Mouse (Mus musculus) left cerebral cortex, postnatal 14 days (tissue): ENCODE results near the gene Calu. TPM values are rescaled to one million over a fixed set of nuclear protein-coding genes. Genes with fewer than 3 reads are reported as not detected.
A peak's percentile ranks its signal among the peaks of the same experiment; 100 is the strongest.
"Not testable (repeated sequence)": the region's sequence is repeated elsewhere in the genome, so short reads cannot be mapped to it uniquely, and the experiment has no call there.

ENCODE experiments used
- DNase-seq, 2 experiments: peaks; one replicate each; pipeline ENCODE4 v3.0.0; 2021 to 2022; ENCODE audit warnings: low spot score in 2 of 2, mixed read lengths in 1 of 2
- intact Hi-C: fragments of 180-260 bp; cut with DNase I; formaldehyde crosslinking; loops from one replicate; pipeline ENCODE4 v1.15.1; 2025
- total RNA-seq, 2 experiments: library from RNA; stranded (reverse); gene quantifications; 2 replicates each; pipeline ENCODE4 v1.2.3; 2021

Gene Calu
- total RNA-seq, 2 experiments from 2014 or later: 88.7 to 89.1 TPM

DNA sequence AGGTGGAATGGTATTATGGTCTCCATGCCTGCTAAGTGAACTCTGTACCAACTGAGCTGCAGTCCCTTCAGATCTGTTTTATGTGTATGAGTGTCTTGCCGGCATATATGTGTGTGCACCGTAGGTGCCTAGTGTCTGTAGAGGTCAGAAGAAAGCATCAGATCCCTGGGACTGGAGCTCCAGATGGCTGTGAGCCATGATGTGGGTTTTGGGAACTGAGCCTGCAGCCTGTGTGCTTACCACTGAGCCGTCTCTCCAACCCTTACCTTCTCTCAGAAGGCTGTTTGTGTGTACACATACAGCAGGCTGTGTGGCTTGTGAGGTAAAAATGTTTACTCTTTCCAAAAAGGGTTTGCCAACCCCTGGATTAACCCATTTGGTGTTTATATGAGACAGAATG is 11.5 kb downstream of the Calu start:
- intact Hi-C loops: no loop called here
- no peak for DNase-seq

DNA sequence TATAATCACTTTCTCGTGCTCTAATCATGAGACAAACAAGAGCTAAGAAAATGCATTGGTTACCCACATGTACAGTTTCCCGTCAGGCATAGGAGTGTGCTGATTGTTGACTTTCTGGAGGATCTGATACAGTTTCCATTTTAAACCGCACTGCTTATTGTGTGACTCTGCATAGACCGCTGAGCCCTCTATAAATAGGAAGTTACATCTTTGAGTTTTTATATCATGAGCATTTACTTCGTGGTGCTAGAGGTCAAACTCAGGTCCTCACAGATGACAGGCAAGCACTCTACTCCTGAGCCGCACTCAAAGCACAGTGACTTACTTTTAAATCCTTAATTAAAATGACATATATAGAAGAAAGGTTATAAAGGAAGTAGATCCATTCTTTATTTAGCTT is 12.3 kb downstream of the Calu start:
- DNase-seq: no peak
- intact Hi-C loops: no loop called here

DNA sequence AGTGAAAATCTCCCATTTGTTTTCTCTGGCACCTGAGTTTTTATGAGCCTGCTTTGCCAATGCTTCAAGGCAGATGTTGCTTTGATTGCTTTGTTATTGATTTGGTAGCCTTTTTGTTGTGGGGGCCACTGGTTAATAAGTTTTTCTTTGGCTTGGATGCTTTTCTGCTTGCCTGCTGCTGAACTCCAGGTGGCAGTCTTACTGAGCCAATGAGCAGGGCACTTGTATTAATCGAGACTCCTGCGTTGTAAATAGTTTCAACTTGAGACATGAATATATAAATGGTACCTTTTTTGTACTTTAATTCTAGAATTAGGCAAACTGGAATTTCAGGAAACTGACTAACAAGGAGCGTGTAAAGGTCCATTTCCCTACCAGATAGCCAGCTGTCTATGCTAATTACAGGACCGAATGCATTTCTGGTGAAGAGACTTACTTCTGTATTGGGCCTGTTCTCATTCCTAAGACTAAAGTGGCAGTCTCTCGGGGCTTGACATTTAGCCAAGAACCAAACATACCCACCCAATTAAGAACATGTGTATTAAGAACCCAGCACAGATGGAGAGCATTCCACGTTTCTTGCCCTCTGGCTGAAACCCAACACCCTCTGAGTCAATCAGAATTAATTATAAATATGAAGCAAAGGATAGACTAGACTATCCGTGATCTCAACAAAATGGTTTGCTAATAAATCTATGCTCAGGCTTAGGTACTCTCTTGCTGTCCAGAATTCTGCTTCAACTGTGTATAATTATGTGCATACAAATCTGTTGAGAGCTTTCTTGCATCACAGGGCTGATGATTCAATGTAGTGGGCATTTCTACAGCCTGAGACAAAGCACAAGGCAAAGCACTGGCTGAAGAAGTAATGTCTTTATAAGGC is 14.6 kb downstream of the Calu start:
- no peak for DNase-seq
- intact Hi-C loops: no loop called here

DNA sequence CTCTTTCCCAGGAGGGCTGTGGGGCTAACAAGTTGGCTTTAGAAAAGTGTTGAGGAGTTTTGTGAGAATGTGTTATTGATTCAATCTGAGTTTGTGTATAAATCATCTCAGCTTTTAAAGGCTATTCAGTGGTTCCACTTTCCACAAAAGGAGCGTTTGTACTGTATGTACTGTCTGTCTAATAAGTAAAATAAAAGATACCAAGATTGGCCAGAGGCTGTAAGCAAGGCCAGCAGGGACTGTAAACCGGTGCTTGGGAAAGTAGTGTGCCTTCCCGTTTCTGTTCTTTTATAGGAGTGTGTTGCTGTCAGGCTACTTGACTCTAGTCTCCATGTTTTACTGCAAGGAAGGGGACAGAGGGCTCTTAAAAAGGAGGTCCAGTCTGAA is 15.3 kb downstream of the Calu start:
- no peak for DNase-seq
- intact Hi-C loops: no loop called here

DNA sequence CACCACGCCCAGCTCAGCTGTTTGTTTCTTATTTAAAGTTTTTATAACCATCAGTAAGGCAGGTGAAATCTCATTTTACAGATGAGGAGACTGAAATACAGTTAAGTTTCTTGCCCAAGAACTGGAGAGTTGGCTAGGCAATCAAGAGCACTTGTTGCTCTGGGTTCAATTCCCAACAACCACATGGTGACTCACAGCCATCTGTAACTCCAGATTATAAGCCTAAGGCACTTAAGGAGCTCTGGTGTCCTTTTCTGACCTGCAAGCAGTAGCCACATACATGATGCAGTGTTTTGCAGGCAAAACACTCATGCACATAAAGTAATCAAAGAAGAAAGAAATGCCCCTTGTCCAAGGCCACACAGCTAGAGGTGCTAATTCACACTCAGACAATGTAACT is 17.4 kb downstream of the Calu start:
- intact Hi-C loops: no loop called here
- no peak for DNase-seq

DNA sequence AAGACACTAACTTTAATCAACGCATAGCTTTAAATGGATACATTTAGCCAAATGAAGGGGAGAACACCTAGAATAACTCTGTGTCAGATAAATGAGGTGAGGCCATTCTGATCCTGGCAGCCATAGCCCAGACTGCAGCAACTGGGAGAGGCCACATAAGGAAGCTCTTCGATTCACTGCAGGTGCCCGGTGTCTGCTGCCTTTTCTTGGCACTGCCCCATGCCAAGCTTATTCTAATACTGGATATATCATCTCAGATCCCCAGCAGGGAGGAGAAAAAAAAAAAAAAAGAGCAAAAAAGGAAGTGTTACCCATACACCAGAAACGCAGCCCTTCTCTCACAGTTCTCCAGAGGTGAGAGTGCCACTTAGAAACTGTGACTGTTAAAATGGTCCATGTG is 29.5 kb downstream of the Calu start:
- intact Hi-C loops: no loop called here

DNA sequence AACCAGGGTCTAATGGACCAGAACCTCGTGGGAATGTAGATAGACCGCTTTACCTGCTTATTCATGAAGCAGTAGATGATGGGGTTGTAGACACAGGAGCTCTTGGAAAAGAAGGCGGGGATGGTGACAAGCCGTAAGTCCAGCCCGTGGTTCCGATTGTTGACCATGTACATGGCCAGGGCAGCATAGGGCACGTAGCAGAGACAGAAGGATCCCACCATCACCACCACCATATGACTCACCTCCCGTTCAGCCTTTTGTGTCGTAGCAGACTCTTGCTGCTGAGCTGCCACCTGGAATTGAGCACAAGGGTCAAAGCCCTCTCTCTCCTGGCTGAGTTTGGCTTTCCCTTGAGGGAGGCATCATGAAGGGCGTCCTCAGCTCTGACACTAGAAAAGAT is 30.8 kb downstream of the Calu start:
- DNase-seq: no peak
- intact Hi-C loops: no loop called here

More for the DNA sequence above, 29.5 kb downstream of the Calu start:
- no peak for DNase-seq

DNA sequence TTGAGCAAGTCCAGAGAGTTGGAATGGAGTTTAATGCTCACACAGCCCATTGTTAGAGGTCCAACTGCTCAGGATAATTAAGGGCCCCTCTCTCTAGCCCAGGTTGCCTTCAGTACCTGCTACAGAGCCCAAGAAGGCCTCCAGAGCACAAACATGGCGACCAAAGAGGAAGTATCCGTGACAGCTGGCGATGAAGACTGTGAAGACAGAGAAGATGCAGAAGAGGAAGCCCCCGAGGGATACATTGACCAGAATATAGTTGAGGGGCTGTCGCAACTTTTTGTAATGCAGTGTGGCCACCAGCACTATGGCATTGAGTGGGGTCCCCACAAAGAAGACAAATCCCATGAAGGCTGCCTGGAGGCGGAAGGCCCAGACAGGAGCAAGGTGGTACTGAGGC is 32.1 kb downstream of the Calu start:
- intact Hi-C loops: no loop called here

DNA sequence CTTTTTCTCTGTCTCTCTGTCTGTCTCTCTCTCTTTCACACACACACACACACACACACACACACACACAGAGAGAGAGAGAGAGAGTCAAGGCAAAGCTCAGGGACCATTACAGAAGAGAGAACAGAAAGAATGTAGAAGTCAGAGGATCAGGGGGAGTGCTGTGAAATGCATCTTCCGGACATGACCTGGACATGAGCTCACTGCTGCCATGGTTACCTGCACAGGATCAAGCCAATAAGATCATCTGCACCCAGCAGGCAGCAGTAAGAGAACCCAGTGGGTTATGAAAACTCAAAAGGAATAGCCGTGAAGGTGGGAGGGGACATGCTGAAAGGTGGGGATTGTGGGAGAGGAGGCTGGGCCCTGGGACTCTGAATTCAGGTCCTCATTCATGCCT is 34.6 kb downstream of the Calu start:
- intact Hi-C loops: no loop called here
- DNase-seq: no peak

More for the DNA sequence above, 32.1 kb downstream of the Calu start:
- DNase-seq: no peak

DNA sequence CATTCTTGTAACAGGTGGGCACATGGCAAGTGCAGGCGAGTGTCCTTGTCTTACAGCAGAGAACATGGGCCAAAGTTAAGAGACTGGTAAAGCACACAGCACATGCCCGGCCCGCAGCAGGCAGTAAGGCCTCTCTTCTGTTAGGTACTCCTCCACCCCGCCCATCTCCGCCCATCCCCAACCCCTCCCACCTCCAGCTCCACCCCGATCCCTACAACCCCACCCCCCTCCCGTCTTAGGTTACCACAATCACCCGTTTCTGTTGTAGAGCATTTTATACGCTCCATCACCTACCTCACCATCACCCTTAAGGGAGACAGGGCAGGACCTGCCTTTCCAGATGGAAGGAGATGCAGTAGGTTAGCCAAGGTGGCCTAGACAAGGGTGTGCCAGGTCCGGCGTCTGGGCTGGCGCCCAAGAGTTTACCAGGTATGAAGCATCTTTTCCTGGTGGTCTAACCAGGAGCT is 40.2 kb downstream of the Calu start, which contains the start of gene Opn1sw:
Gene Opn1sw, minus strand, starts transcription at position 417 of the 467 bp plus-strand sequence.
- DNase-seq: no peak
- intact Hi-C loops: no loop called here

DNA sequence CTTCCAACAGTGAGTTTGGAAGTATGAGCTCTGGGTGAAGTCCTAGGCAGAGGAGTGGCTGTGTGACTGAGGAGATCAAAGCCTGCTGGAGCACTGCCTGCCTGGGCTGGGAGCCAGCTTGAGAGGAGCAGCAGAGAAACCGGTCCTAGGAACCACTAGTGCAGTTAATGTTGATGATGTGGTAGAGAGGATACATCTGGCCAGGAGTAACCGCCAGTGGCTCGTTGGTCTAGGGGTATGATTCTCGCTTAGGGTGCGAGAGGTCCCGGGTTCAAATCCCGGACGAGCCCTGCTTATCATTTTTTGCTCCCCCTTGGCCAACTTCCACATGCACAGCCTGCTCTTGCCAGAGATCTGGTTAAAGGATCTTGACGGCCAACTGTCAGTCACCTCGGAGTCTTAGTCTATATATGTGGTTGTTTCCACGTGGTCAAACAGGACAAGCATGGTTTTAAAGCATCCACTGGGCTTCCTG is 40.8 kb downstream of the Calu start:
- intact Hi-C loops: no loop called here
- DNase-seq: peak; percentile 84 to 85

DNA sequence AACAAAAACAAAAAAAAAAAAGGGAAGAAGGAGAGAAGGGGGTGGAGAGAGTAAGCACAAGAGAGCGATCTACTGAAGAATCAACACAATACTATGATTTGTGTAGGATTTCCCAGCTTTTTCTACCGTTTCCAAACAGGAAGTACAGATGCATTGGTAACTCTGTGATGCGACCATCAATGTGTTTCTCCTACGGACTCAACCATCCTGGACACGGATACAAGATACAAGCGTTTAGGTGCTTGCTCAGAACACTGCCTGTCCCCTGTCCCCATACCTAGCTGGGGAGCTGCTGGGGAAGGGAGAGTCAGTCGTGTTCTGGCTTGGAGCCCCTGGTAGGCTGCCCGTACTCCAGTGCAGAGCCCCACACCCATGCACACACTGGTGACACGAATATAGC is 41.6 kb downstream of the Calu start:
- DNase-seq: no peak
- intact Hi-C loops: no loop called here

DNA sequence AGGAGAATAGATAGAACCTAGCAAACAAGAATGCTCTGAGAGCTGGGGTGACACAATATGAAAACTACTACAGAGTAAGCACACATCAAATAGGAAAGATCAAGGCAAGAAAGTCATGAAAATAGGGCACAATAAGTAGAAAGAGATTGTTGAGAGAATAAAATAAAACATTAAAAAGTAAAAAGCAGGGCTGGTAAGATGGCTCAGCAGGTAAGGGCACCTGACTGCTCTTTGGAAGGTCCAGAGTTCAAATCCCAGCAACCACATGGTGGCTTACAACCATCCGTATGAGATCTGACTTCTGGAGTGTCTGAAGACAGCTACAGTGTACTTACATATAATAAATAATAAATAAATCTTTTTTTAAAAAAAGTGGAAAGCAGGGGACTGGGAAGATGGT is 42.6 kb downstream of the Calu start:
- not testable (repeated sequence) for DNase-seq
- intact Hi-C loops: loop anchor here (10.0 kb wide), 1 partner anchor 144 kb away; no protein-coding TSS in a partner anchor

DNA sequence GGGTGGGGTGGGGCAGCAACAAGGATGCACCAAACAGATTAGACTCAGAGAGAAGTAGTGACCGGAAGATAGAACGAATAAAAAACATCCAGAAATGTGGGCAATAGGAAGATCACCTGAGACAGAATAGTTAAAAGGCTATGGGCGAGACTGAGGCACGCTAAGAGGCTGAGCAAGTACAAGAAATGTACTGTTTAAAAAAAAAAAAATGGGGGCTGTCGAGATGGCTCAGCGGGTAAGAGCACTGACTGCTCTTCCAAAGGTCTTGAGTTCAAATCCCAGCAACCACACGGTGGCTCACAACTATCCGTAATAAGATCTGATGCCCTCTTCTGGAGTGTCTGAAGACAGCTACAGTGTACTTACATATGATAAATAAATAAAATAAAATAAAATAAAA is 43.4 kb downstream of the Calu start:
- intact Hi-C loops: loop anchor here (10.0 kb wide), 1 partner anchor 144 kb away; no protein-coding TSS in a partner anchor
- not testable (repeated sequence) for DNase-seq

DNA sequence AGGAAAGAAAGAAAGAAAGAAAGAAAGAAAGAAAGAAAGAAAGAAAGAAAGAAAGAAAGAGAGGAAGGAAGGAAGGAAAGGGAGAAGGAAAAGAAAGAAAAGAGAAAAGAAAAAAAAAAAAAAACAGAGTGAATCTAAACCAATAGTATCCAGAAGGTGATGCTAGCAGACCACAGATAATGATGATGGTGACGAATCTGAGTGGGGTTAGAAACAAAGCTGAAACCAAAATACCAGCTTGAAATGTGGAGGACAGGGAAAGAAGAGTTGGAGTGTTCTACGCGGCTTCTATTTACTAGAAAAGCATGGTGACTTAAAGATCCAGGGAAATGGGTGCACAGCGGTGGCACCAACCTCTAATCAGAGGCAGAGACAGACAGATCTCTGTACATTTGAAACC is 43.9 kb downstream of the Calu start:
- intact Hi-C loops: loop anchor here (10.0 kb wide), 1 partner anchor 143 kb away; no protein-coding TSS in a partner anchor

DNA sequence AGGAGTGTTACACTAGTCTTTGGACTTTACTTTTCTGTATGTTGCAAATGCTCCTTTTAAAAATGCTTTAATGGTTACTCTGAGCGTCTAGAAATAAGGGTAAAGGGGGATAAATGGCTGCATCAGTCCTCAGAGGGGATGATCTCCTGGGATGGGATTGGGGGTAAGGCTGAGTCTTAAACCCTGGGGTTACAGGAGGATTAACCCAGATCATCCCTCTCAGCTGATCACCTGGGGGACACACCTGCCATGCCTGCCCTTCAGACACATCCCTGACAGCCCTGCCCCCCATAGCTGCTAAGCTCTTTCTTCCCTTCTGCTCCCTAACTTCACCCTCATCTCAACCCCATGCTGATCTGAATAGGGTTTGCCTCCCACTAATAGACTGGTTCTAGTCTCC is 46.4 kb downstream of the Calu start:
- no peak for DNase-seq
- intact Hi-C loops: loop anchor here (10.0 kb wide), 1 partner anchor 141 kb away; no protein-coding TSS in a partner anchor

More for the DNA sequence above, 43.9 kb downstream of the Calu start:
- no peak for DNase-seq

DNA sequence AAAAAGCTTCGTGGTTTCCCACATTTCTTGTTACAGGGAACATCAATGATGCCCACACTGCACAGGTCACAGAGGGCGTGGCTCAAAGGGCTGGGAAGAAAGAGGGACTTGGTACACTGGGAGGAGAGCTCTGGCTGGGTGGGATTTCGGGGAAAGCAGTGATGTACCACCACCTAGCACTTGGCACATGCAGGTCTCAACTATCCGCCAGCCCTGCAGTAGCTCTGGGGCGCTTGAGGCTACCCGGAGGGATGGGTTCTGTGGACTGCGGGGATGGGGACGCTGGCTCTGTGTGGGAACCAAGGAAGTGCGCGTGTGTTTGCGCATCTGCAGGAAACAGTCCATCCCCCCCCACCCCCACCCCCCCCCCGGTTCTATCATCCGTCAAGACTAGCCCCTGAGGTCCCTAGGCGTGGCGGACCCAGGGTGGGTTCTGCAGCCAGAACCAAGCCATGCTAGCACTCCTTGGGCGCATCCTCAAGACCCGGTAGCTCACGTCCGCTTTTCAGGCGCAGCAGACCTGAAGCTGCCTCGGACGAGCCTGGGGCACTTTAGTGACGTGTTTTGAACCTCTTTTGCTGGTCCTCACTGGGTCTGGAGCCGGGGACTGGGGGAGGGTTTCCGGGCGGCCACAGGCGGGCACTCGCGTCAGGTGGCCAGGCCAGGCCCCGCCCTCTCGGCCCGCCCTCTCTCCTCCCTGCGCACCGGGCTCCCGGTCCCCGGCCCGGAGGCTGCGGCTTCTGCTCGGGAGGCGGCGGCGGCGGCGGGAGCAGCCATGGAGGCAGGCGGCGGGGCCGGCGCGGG is 48.2 kb downstream of the Calu start, which contains the start of gene Ccdc136:
Gene Ccdc136, plus strand, starts transcription at position 400 of the 804 bp plus-strand sequence.
- intact Hi-C loops: loop anchor here (10.0 kb wide), 1 partner anchor 139 kb away; no protein-coding TSS in a partner anchor
- peak; percentile 67 to 75 for DNase-seq

DNA sequence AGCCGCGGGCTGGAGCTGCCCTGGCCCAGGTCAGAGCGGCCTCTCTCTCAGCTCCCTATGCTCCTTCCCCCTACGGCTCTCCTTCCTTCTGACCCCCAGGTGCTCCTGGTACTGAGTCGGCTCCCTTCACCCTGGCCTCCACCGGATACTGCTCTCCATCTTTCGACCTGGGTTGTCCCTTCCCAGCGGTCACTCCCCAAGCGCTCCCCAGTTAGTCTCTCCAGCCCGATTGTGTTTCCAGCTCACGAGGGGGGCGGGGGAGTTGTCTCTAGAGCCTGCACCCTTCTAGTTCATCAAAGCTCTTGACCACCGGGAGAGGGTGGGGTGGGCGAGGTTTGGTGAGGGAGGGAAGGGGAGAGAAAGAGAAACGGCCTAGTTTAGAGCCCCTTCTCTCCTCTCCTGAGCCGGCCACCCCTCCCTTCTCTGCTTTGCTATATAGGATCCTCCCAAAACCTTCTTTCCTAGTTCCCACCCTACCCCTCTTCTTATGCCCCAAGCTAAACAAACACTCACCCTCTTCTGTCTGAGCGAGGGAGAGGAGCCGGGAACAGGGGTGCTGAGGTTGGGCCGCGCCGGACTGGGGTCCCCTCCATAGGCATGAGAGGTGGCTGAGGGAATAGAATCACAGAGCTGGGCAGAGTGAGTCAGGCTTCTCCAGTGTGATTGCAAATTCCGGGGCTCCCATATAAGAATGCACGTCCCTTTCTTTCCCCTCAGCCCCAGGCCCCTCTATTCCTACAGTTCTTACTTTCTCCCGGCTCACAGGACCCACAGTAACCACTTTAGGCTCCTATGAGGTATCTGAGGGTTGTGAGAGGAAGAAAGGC is 49.1 kb downstream of the Calu start:
- no peak for DNase-seq
- intact Hi-C loops: loop anchor here (10.0 kb wide), 1 partner anchor 138 kb away; no protein-coding TSS in a partner anchor

DNA sequence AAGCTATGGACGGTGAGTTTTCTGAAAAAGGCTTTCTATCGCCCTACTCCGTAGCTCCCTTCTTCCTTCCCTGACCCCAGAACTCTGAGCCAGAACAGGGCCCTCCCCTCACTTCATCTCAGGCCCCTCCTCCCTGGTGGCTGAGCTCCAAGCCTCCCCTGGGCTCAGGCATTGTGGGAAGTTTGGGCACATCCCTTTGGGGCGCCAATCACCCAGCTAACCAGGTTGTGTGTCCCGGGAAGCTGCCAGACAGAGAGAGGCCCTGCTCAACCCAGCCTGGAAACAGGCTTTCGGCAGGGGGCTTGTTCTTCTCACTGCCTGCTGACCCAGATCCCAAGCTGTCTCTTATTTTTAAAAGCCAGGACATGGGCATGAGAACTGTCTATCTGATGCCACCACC is 49.7 kb downstream of the Calu start:
- intact Hi-C loops: loop anchor here (10.0 kb wide), 1 partner anchor 137 kb away; no protein-coding TSS in a partner anchor
- peak in 1 of 2 experiments; percentile 43 for DNase-seq
